Mouse (Mus musculus) lung, adult 2 months (tissue): Measurements from ENCODE around the gene Clta. TPM values are rescaled to one million over a fixed set of nuclear protein-coding genes. Genes with fewer than 3 reads are reported as not detected.
"Not testable (repeated sequence)": the region's sequence is repeated elsewhere in the genome, so short reads cannot be mapped to it uniquely, and the experiment has no call there.

Experiments
- DNase-seq: peaks from one replicate; pipeline ENCODE4 v3.0.0; 2022
- H3K4me1 ChIP-seq: fragments of 200-500 bp; 2 replicates; pipeline ENCODE4 v1.6.1; 2011; ENCODE audit warnings: low read length; ENCODE audit not compliant: control insufficient read depth, insufficient read depth
- H3K4me3 ChIP-seq: fragments of 200-500 bp; replicated peaks from 2 replicates; pipeline ENCODE3; 2011; ENCODE audit warnings: low read depth, mild to moderate bottlenecking, control low read depth, low read length; ENCODE audit errors: extremely low read depth
- CTCF ChIP-seq: fragments of 200-500 bp; IDR thresholded peaks from 2 replicates; pipeline ENCODE4 v1.5.1; 2011; ENCODE audit warnings: mild to moderate bottlenecking, low read length, control low read depth; ENCODE audit not compliant: insufficient read depth
- POLR2A ChIP-seq: fragments of 200-500 bp; IDR thresholded peaks from 2 replicates; pipeline ENCODE4 v1.6.1; 2011; ENCODE audit warnings: low read depth, mild to moderate bottlenecking, control low read depth, low read length, borderline replicate concordance; ENCODE audit errors: extremely low read depth
- WGBS: fragments of 180-500 bp; shearing (Covaris S2); methylation state at CpG from one replicate; pipeline ENCODE4 v1.1.7; 2018; 5-methylcytosine and 5-hydroxymethylcytosine counted together
- polyA plus RNA-seq: library from polyadenylated mRNA; depleted of rRNA; stranded (reverse); fragments of >200 nt; gene quantifications from 2 replicates; pipeline ENCODE4 v1.2.3, GENCODE M21; 2012

Gene Clta
- polyA plus RNA-seq, 1 experiment: 165 TPM

GRCm38 (mm10) chr4:44040802-44041201 is 36.5 kb downstream of the Clta start:
- Histone ChIP-seq H3K4me3 (no peak overlapping the region), H3K4me1 (no peaks in the 10 kb centered on the region)
- no peak for TF ChIP-seq CTCF
- no peak for TF ChIP-seq POLR2A
- DNase-seq: no peak
- WGBS: 92% methylated on average over 4 of the region's 4 CpGs

GRCm38 (mm10) chr4:44042429-44042828 is 38.2 kb downstream of the Clta start:
- H3K4me1 ChIP-seq: no peaks in the 10 kb centered on the region
- WGBS: 70% methylated on average over 5 of the region's 5 CpGs
- DNase-seq: no peak

GRCm38 (mm10) chr4:44043182-44043581 is 38.9 kb downstream of the Clta start:
- 96% methylated on average over 4 of the region's 4 CpGs for WGBS
- H3K4me3 ChIP-seq, H3K4me1 ChIP-seq, DNase-seq: not testable (repeated sequence)

More at GRCm38 (mm10) chr4:44042429-44042828, 38.2 kb downstream of the Clta start:
- H3K4me3 ChIP-seq: no peak overlapping the region
- TF ChIP-seq CTCF (no peak), POLR2A (no peak)

GRCm38 (mm10) chr4:44044685-44045356 is 40.6 kb downstream of the Clta start:
- no peak for DNase-seq
- Histone ChIP-seq H3K4me1 (no peaks in the 10 kb centered on the region), H3K4me3 (no peak overlapping the region)
- 92% methylated on average over 5 of the region's 5 CpGs for WGBS
- TF ChIP-seq CTCF (no peak), POLR2A (no peak)

- TF ChIP-seq CTCF (no peak), POLR2A (no peak)
- WGBS: 66% methylated on average over 5 of the region's 5 CpGs
- H3K4me1 ChIP-seq: no peaks in the 10 kb centered on the region
- DNase-seq: no peak
- no peak overlapping the region for H3K4me3 ChIP-seq
These were observed 41.8 kb downstream of the Clta start for GRCm38 (mm10) chr4:44046066-44046465.

- WGBS: 82% methylated on average over 5 of the region's 5 CpGs
- no peaks in the 10 kb centered on the region for H3K4me1 ChIP-seq
- no peak for DNase-seq
- H3K4me3 ChIP-seq: no peak overlapping the region
- TF ChIP-seq CTCF: no peak
- no peak for TF ChIP-seq POLR2A
These were observed 45.6 kb downstream of the Clta start for GRCm38 (mm10) chr4:44049812-44050211.

GRCm38 (mm10) chr4:44059674-44060073 is 55.4 kb downstream of the Clta start:
- no peak for DNase-seq
- 80% methylated on average over 13 of the region's 13 CpGs for WGBS
- H3K4me1 ChIP-seq: no peaks in the 10 kb centered on the region
- TF ChIP-seq POLR2A (no peak), CTCF (no peak)
- no peak overlapping the region for H3K4me3 ChIP-seq

GRCm38 (mm10) chr4:44062062-44062461 is 57.8 kb downstream of the Clta start:
- peaks cover 3% of the 10 kb centered on the region; the same call in 1 of the 2 replicates for H3K4me1 ChIP-seq
- no peak for DNase-seq
- 61% methylated on average over 9 of the region's 9 CpGs for WGBS
- TF ChIP-seq POLR2A: no peak
- TF ChIP-seq CTCF: no peak
- no peak overlapping the region for H3K4me3 ChIP-seq

- DNase-seq: no peak
- 82% methylated on average over 14 of the region's 14 CpGs for WGBS
- TF ChIP-seq CTCF: no peak
- TF ChIP-seq POLR2A: no peak
- Histone ChIP-seq H3K4me3 (no peak overlapping the region), H3K4me1 (peaks cover 3% of the 10 kb centered on the region; the same call in 1 of the 2 replicates)
These were observed 58.6 kb downstream of the Clta start for GRCm38 (mm10) chr4:44062816-44063215.

- peak; percentile 92 for DNase-seq
- Histone ChIP-seq H3K4me1 (peaks cover 3% of the 10 kb centered on the region; the same call in 1 of the 2 replicates), H3K4me3 (no peak overlapping the region)
- TF ChIP-seq POLR2A: no peak; the same call in 1 of the 2 replicates
- TF ChIP-seq CTCF: peak; percentile 98
- WGBS: 24% methylated on average over 16 of the region's 16 CpGs
These were observed 61.2 kb downstream of the Clta start for GRCm38 (mm10) chr4:44065355-44066025.
